Mouse (Mus musculus) MEL (cell line): Measurements from ENCODE around the gene Btbd10. TPM values are rescaled to one million over a fixed set of nuclear protein-coding genes. Genes with fewer than 3 reads are reported as not detected.
A peak's percentile ranks its signal among the peaks of the same experiment; 100 is the strongest.

Source experiments
- DNase-seq: peaks from one replicate; pipeline ENCODE4 v3.0.0; 2011; ENCODE audit warnings: low read depth, low spot score
- H3K27ac ChIP-seq: 2 replicates; pipeline ENCODE4 v1.5.1; 2012; ENCODE audit warnings: low read depth, mild to moderate bottlenecking, control low read depth, low read length, moderate library complexity; ENCODE audit not compliant: control insufficient read depth
- H3K27me3 ChIP-seq, 2 experiments: fragments of 150-350 bp in 1 of 2; sonication (generic) in 1 of 2; 2 replicates each; pipeline ENCODE4 v1.6.1; 2012; ENCODE audit warnings: low read length in 2 of 2, mild to moderate bottlenecking in 2 of 2, improper control_type of control experiment in 1 of 2, moderate library complexity in 1 of 2; ENCODE audit not compliant: insufficient read depth in 2 of 2, control insufficient read depth in 1 of 2
- H3K36me3 ChIP-seq, 2 experiments: 2 replicates each; pipeline ENCODE4 v1.6.1; 2012 to 2014; ENCODE audit warnings: low read length in 2 of 2, improper control_type of control experiment in 1 of 2, inconsistent platforms in 1 of 2, mild to moderate bottlenecking in 1 of 2; ENCODE audit not compliant: insufficient read depth in 2 of 2, control insufficient read depth in 1 of 2
- H3K4me1 ChIP-seq, 2 experiments: fragments of 150-350 bp in 1 of 2; sonication (generic) in 1 of 2; 2 replicates each; pipeline ENCODE4 v1.6.1; 2012; ENCODE audit warnings: low read length in 2 of 2, improper control_type of control experiment in 1 of 2, mild to moderate bottlenecking in 1 of 2; ENCODE audit not compliant: insufficient read depth in 2 of 2, control insufficient read depth in 1 of 2
- H3K4me3 ChIP-seq, 2 experiments: fragments of 150-350 bp in 1 of 2; sonication (generic) in 1 of 2; 2 replicates each; pipeline ENCODE4 v1.5.1; 2012; ENCODE audit warnings: low read depth in 2 of 2, low read length in 2 of 2, mild to moderate bottlenecking in 2 of 2, moderate library complexity in 2 of 2, control low read depth in 1 of 2, improper control_type of control experiment in 1 of 2; ENCODE audit not compliant: control insufficient read depth in 1 of 2, insufficient read depth in 1 of 2
- H3K79me2 ChIP-seq: 2 replicates; pipeline ENCODE4 v1.6.1; 2012; ENCODE audit warnings: mild to moderate bottlenecking, low read length, moderate library complexity; ENCODE audit not compliant: control insufficient read depth, poor library complexity, insufficient read depth
- H3K9ac ChIP-seq: 2 replicates; pipeline ENCODE4 v1.6.1; 2012; ENCODE audit warnings: low read depth, mild to moderate bottlenecking, control low read depth, low read length, moderate library complexity; ENCODE audit not compliant: control insufficient read depth, poor library complexity, severe bottlenecking
- H3K9me3 ChIP-seq: fragments of 150-350 bp; sonication (generic); replicated peaks from 2 replicates; pipeline ENCODE4 v1.6.1; 2012; ENCODE audit warnings: mild to moderate bottlenecking, low read length, improper control_type of control experiment, moderate library complexity; ENCODE audit not compliant: insufficient read depth
- CHD2 ChIP-seq: IDR thresholded peaks from 2 replicates; pipeline ENCODE4 v1.6.1; 2011; ENCODE audit warnings: low read length, improper control_type of control experiment
- ELF1 ChIP-seq: IDR thresholded peaks from 2 replicates; pipeline ENCODE4 v1.6.1; 2014; ENCODE audit warnings: low read depth, mild to moderate bottlenecking, inconsistent platforms, low read length, improper control_type of control experiment, moderate library complexity
- EP300 ChIP-seq, 2 experiments: IDR thresholded peaks; 2 replicates each; pipeline ENCODE4 v1.6.1; 2011; ENCODE audit warnings: improper control_type of control experiment in 2 of 2, low read length in 2 of 2, low read depth in 1 of 2, mild to moderate bottlenecking in 1 of 2
- HCFC1 ChIP-seq: IDR thresholded peaks from 2 replicates; pipeline ENCODE4 v1.6.1; 2012; ENCODE audit warnings: low read depth, mild to moderate bottlenecking, inconsistent platforms, low read length, improper control_type of control experiment, moderate library complexity
- JUND ChIP-seq: IDR thresholded peaks from 2 replicates; pipeline ENCODE4 v1.6.1; 2011; ENCODE audit warnings: low read depth, mild to moderate bottlenecking, improper control_type of control experiment, low read length
- KAT2A ChIP-seq: conservative IDR thresholded peaks from 2 replicates; pipeline ENCODE4 v1.6.1; 2012; ENCODE audit warnings: low read depth, low read length, improper control_type of control experiment, inconsistent platforms
- MAFK ChIP-seq: IDR thresholded peaks from 2 replicates; pipeline ENCODE4 v1.6.1; 2011; ENCODE audit warnings: low read depth, mild to moderate bottlenecking, low read length, improper control_type of control experiment, borderline replicate concordance
- MAX ChIP-seq: IDR thresholded peaks from 2 replicates; pipeline ENCODE4 v1.6.1; 2011; ENCODE audit warnings: low read length, improper control_type of control experiment
- MXI1 ChIP-seq: IDR thresholded peaks from 2 replicates; pipeline ENCODE4 v1.6.1; 2011; ENCODE audit warnings: mild to moderate bottlenecking, low read depth, low read length, improper control_type of control experiment
- MYB ChIP-seq: IDR thresholded peaks from 2 replicates; pipeline ENCODE4 v1.6.1; 2011; ENCODE audit warnings: mild to moderate bottlenecking, low read depth, low read length, improper control_type of control experiment
- MYC ChIP-seq: IDR thresholded peaks from 2 replicates; pipeline ENCODE4 v1.6.1; 2011; ENCODE audit warnings: low read depth, mild to moderate bottlenecking, low read length, improper control_type of control experiment, moderate library complexity
- NELFE ChIP-seq: IDR thresholded peaks from 2 replicates; pipeline ENCODE4 v1.6.1; 2011; ENCODE audit warnings: low read depth, low read length, improper control_type of control experiment
- POLR2A ChIP-seq, 2 experiments: IDR thresholded peaks; 2 replicates each; pipeline ENCODE4 v1.6.1; 2011 to 2012; ENCODE audit warnings: low read length in 2 of 2, mild to moderate bottlenecking in 2 of 2, control low read depth in 1 of 2, improper control_type of control experiment in 1 of 2, low read depth in 1 of 2, moderate library complexity in 1 of 2; ENCODE audit not compliant: control insufficient read depth in 1 of 2, insufficient read depth in 1 of 2, poor library complexity in 1 of 2
- POLR2AphosphoS2 ChIP-seq: IDR thresholded peaks from 2 replicates; pipeline ENCODE4 v1.6.1; 2011; ENCODE audit warnings: low read length, improper control_type of control experiment
- RAD21 ChIP-seq: IDR thresholded peaks from 2 replicates; pipeline ENCODE4 v1.6.1; 2011; ENCODE audit warnings: mild to moderate bottlenecking, low read depth, low read length, improper control_type of control experiment
- SIN3A ChIP-seq: IDR thresholded peaks from 2 replicates; pipeline ENCODE4 v1.6.1; 2012; ENCODE audit warnings: low read length, improper control_type of control experiment, inconsistent platforms
- TAL1 ChIP-seq: IDR thresholded peaks from 2 replicates; pipeline ENCODE4 v1.6.1; 2012; ENCODE audit warnings: mild to moderate bottlenecking, inconsistent platforms, low read length, moderate library complexity, mixed read lengths
- USF1 ChIP-seq: IDR thresholded peaks from 2 replicates; pipeline ENCODE4 v1.6.1; 2014; ENCODE audit warnings: low read depth, mild to moderate bottlenecking, inconsistent platforms, low read length, improper control_type of control experiment, moderate library complexity
- ZKSCAN1 ChIP-seq: IDR thresholded peaks from 2 replicates; pipeline ENCODE4 v1.6.1; 2012; ENCODE audit warnings: low read depth, mild to moderate bottlenecking, inconsistent platforms, low read length, improper control_type of control experiment, moderate library complexity
- ZMIZ1 ChIP-seq: IDR thresholded peaks from 2 replicates; pipeline ENCODE4 v1.6.1; 2012; ENCODE audit warnings: low read depth, mild to moderate bottlenecking, inconsistent platforms, low read length, improper control_type of control experiment, moderate library complexity
- polyA plus RNA-seq, 2 experiments: library from polyadenylated mRNA; stranded (reverse) in 1 of 2; unstranded in 1 of 2; fragments of >175 nt in 1 of 2; fragments of >200 nt in 1 of 2; gene quantifications; 2 replicates each; pipeline versions ENCODE4 v1.2.1 to v1.2.4; 2012; ENCODE audit warnings: low replicate concordance in 2 of 2, low read depth in 1 of 2; ENCODE audit not compliant: insufficient read length in 2 of 2, insufficient read depth in 1 of 2, missing spikeins in 1 of 2
- total RNA-seq: library from RNA; depleted of rRNA; stranded (reverse); fragments of 300-350 nt; gene quantifications from 2 replicates; pipeline ENCODE4 v1.2.3, GENCODE M21; 2012

The Btbd10 gene
- total and polyA plus RNA-seq, 3 experiments, result 9.8 to 15.7 TPM; not detected in 1

GRCm38 (mm10) chr7:113310136-113310535 is 59.1 kb downstream of the Btbd10 start:
- TF ChIP-seq MXI1 (no peak), ZKSCAN1 (no peak), ELF1 (no peak), JUND (no peak), POLR2AphosphoS2 (no peak), MAFK (no peak), CHD2 (no peak), KAT2A (no peak), MYB (no peak), HCFC1 (no peak), SIN3A (no peak), NELFE (no peak), EP300 (IDR thresholded peaks at IDR 0.05; ENCODE audit: low read depth in 1 of 2, low read length in 2 of 2) (no peak), MYC (no peak), USF1 (no peak), ZMIZ1 (no peak), RAD21 (no peak)
- no peaks in the 10 kb centered on the region for H3K79me2 ChIP-seq
- no peaks in the 10 kb centered on the region for H3K27me3 ChIP-seq
- no peak for DNase-seq
- H3K27ac ChIP-seq, result no peak overlapping the region
- H3K36me3 ChIP-seq, result no peaks in the 10 kb centered on the region
- no peak overlapping the region for H3K9ac ChIP-seq
- H3K4me1 ChIP-seq, result no peaks in the 10 kb centered on the region
- H3K4me3 ChIP-seq, result no peak overlapping the region
- H3K9me3 ChIP-seq, result no peaks in the 10 kb centered on the region

GRCm38 (mm10) chr7:113297813-113298212 is 71.4 kb downstream of the Btbd10 start:
- no peaks in the 10 kb centered on the region for H3K79me2 ChIP-seq
- DNase-seq, result peak; percentile 55
- TF ChIP-seq NELFE (no peak), TAL1 (peak; percentile 27; the same call in 1 of the 2 replicates), POLR2A (IDR thresholded peaks at IDR 0.05; ENCODE audit: control insufficient read depth in 1 of 2, insufficient read depth in 1 of 2, low read depth in 1 of 2, low read length in 2 of 2, poor library complexity in 1 of 2) (no peak), MAX (no peak)
- no peaks in the 10 kb centered on the region for H3K27me3 ChIP-seq
- no peak overlapping the region for H3K9ac ChIP-seq
- H3K4me3 ChIP-seq, result no peak overlapping the region
- no peak overlapping the region for H3K27ac ChIP-seq
- peaks cover 0 to 15% of the 10 kb centered on the region in 2 experiments; a peak in 2 of 4 replicates for H3K36me3 ChIP-seq
- H3K9me3 ChIP-seq, result no peaks in the 10 kb centered on the region
- peaks cover 5 to 29% of the 10 kb centered on the region in 2 experiments; a peak in 3 of 4 replicates for H3K4me1 ChIP-seq
